Mouse (Mus musculus): ENCODE data around the gene Ferd3l. TPM values are rescaled to one million over a fixed set of nuclear protein-coding genes. Genes with fewer than 3 reads are reported as not detected.
A peak's percentile ranks its signal among the peaks of the same experiment; 100 is the strongest.

The Ferd3l gene
- not detected in 2 replicates for polyA plus RNA-seq (2015; fragmentation: Nextera tagmentation; extraction: Ambion mirVana)

DNA sequence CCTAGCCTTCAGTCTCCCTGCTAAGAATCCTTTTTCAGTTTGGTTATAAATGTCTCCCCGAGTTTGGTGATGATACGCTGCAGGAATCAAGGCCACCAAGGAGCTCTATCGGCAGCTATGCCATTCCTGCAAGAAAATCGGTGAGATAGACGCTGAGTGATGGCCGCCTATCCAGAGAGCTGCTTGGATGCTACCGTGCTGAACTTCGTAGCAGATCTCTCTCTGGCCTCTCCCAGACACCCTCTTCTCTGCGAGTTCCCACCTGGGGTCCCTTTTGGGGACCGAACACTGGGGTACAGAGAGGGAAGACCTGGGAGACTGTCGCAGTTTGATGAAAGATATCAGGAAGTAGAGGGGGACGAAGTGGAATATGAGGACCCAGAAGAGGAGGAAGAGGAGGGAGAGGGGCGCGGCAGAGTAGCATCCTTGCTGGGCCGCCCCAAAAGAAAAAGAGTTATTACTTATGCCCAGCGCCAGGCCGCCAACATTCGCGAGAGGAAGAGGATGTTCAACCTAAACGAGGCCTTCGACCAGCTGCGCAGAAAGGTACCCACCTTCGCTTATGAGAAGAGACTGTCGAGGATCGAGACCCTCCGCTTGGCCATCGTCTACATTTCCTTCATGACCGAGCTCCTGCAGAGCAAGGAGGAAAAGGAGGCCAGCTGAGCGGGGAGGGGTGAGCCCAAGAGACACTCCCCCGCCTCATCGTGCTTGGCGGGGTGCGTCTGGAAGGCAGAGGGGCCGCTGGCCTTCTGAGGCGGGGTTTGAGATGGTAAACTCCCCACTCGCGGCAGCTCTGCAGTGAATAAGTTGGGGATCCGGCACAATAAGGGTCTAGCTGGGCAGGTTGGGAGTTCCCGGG lies at the start of gene Ferd3l:
Ferd3l (plus strand) TSS at position 95 of the 862 bp plus-strand sequence.
- no peaks in the 10 kb centered on the region; the same call in 1 of the 2 replicates for H3K27me3 ChIP-seq (ENCODE audit: control insufficient read depth, insufficient read depth, low read length)
- no peaks in the 10 kb centered on the region for H3K36me3 ChIP-seq (ENCODE audit: control insufficient read depth, insufficient read depth, low read length)
- H3K9ac ChIP-seq (ENCODE audit: low read length): no peak within 1 kb of the TSS
- TF ChIP-seq CTCF (IDR thresholded peaks at IDR 0.05; ENCODE audit: low read depth): no peak
- TF ChIP-seq EP300 (optimal IDR thresholded peaks at IDR 0.05): no peak
- ATAC-seq (ENCODE audit: low FRiP score, low TSS enrichment) (no peak), DNase-seq (ENCODE audit: low spot score) (no peak)
- H3K4me3 ChIP-seq (ENCODE audit: low read depth, low read length): no peak within 1 kb of the TSS
- peak within 1 kb of the TSS; percentile 35 for H3K4me2 ChIP-seq (replicated peaks; ENCODE audit: low read depth)
- H3K9me3 ChIP-seq (ENCODE audit: control insufficient read depth, low read length): no peaks in the 10 kb centered on the region
- H3K4me1 ChIP-seq (replicated peaks; ENCODE audit: control insufficient read depth, insufficient read depth): no peaks in the 10 kb centered on the region
- WGBS: 2% methylated on average over 38 of the region's 39 CpGs
- no peak within 1 kb of the TSS for H3K27ac ChIP-seq (replicated peaks)

DNA sequence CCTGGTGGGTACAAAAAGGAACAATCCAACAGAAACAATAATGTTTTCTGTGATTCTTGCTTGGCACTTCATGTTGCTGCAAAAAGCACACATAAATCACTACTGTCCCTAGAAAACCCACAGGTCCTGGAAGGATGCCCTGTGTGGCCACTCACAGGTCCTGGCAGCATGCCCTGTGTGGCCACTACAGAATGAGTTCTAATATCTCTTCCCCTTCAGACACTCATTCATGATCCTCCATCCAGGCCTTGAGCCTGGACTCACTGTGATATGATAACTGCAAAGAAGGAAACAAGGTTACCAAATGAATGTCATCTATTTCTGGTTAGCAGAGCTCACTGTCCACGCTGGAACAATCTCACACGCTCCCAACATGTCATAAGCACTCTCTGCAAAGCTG lies 34.3 kb upstream of the Ferd3l start:
- no peak overlapping the region for H3K4me2 ChIP-seq (replicated peaks; ENCODE audit: low read depth)
- H3K27me3 ChIP-seq (ENCODE audit: control insufficient read depth, insufficient read depth, low read length): no peaks in the 10 kb centered on the region
- no peaks in the 10 kb centered on the region for H3K4me1 ChIP-seq (replicated peaks; ENCODE audit: control insufficient read depth, insufficient read depth)
- WGBS: 73% methylated on average over 2 of the region's 2 CpGs
- no peaks in the 10 kb centered on the region for H3K9me3 ChIP-seq (ENCODE audit: control insufficient read depth, low read length)
- TF ChIP-seq EP300 (optimal IDR thresholded peaks at IDR 0.05): no peak
- TF ChIP-seq CTCF (IDR thresholded peaks at IDR 0.05; ENCODE audit: low read depth): no peak
- no peak overlapping the region for H3K9ac ChIP-seq (ENCODE audit: low read length)
- H3K4me3 ChIP-seq (ENCODE audit: low read depth, low read length): no peak overlapping the region
- ATAC-seq (ENCODE audit: low FRiP score, low TSS enrichment): no peak
- DNase-seq (ENCODE audit: low spot score): no peak
- H3K27ac ChIP-seq (replicated peaks): no peak overlapping the region
- no peaks in the 10 kb centered on the region for H3K36me3 ChIP-seq (ENCODE audit: control insufficient read depth, insufficient read depth, low read length)

DNA sequence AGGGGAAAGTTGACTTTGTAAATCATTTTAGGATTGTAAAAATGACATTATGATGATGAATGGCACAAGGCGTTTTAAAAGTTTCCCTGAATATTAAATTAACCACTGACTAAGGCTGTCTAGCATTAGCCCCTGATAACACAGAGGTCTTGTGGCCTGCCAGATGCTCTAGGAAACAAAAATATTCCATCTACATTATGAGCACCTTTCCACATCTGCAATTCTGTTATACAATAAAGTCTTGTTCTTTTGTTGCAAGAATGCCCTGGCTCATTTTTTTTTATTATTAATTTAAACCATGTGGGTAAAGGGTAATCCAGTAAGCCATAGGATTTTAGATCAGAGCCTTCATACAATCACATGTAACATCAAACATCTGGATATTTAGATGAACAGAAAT lies 33.6 kb upstream of the Ferd3l start:
- no peak overlapping the region for H3K9ac ChIP-seq (ENCODE audit: low read length)
- no peaks in the 10 kb centered on the region for H3K4me1 ChIP-seq (replicated peaks; ENCODE audit: control insufficient read depth, insufficient read depth)
- H3K4me3 ChIP-seq (ENCODE audit: low read depth, low read length): no peak overlapping the region
- 28% methylated on average over 1 of the region's 1 CpGs for WGBS
- no peaks in the 10 kb centered on the region for H3K27me3 ChIP-seq (ENCODE audit: control insufficient read depth, insufficient read depth, low read length)
- H3K27ac ChIP-seq (replicated peaks): no peak overlapping the region
- no peak for TF ChIP-seq CTCF (IDR thresholded peaks at IDR 0.05; ENCODE audit: low read depth)
- no peak for TF ChIP-seq EP300 (optimal IDR thresholded peaks at IDR 0.05)
- H3K4me2 ChIP-seq (replicated peaks; ENCODE audit: low read depth): no peak overlapping the region
- H3K9me3 ChIP-seq (ENCODE audit: control insufficient read depth, low read length): no peaks in the 10 kb centered on the region
- DNase-seq (ENCODE audit: low spot score) (no peak), ATAC-seq (ENCODE audit: low FRiP score, low TSS enrichment) (no peak)
- H3K36me3 ChIP-seq (ENCODE audit: control insufficient read depth, insufficient read depth, low read length): no peaks in the 10 kb centered on the region

DNA sequence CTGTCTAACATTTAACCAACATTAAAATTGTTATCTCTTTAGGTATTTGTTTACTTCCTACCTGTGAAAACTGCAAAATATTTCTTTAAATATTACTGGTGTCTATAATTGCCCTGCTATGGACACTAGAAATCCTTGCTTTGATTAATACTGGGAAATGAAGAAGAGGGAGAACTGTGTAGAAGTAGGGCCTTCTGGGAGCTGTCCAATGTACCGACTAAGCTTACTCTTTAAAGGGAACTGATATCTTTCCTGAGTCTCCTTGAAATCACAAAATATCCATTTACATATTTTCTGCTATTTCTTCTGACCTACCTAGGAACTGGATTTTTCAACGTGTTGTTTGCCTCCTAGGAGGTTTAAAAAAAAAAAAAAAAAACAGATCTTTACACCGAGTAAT lies 1.5 kb upstream of the Ferd3l start:
- Histone ChIP-seq H3K4me2 (replicated peaks; ENCODE audit: low read depth) (no peak overlapping the region), H3K9me3 (ENCODE audit: control insufficient read depth, low read length) (no peaks in the 10 kb centered on the region), H3K27me3 (ENCODE audit: control insufficient read depth, insufficient read depth, low read length) (no peaks in the 10 kb centered on the region; the same call in 1 of the 2 replicates), H3K27ac (replicated peaks) (no peak overlapping the region), H3K4me1 (replicated peaks; ENCODE audit: control insufficient read depth, insufficient read depth) (no peaks in the 10 kb centered on the region), H3K4me3 (ENCODE audit: low read depth, low read length) (no peak overlapping the region), H3K9ac (ENCODE audit: low read length) (no peak overlapping the region), H3K36me3 (ENCODE audit: control insufficient read depth, insufficient read depth, low read length) (no peaks in the 10 kb centered on the region)
- no peak for DNase-seq (ENCODE audit: low spot score)
- no peak for ATAC-seq (ENCODE audit: low FRiP score, low TSS enrichment)
- TF ChIP-seq EP300 (optimal IDR thresholded peaks at IDR 0.05) (no peak), CTCF (IDR thresholded peaks at IDR 0.05; ENCODE audit: low read depth) (no peak)
- 11% methylated on average over 3 of the region's 3 CpGs for WGBS

DNA sequence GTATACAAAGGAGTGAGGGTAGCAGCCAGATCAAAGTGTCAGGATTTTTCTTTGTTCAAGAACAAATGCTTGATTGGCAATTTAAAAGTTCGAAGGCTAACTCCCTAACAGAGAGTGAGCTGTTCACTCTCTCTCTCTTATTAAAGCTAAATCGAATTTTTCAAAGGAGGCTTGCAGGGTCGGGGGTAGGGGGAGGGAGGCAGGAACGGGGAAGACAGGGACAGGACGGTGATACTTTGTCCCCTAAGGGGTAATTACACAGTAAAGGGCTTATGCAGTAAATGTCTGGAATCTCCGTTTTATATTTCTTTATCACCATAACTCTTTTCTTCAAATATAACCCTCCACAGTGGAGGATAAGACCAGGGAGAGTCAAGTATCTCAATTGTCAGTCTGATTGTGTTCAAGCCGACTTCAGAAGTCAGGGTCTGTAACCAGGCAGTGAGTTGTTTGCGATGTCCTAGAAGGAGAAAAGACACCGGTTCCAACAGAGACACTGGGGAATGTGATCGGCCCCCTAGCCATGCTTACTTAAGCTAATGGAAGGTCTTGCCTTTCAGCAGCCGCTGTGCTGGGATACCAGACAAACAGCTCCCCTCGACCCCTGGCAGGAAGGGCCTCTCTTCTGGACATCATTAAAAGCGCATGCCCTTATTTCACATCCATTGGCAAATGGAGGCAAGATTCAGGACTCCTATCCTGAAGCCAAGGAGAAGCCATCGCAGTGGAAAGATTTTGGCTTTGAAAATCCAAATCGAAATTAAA lies 709 bp upstream of the Ferd3l start:
- Histone ChIP-seq H3K27ac (replicated peaks) (no peak overlapping the region), H3K9ac (ENCODE audit: low read length) (no peak overlapping the region), H3K4me3 (ENCODE audit: low read depth, low read length) (no peak overlapping the region), H3K9me3 (ENCODE audit: control insufficient read depth, low read length) (no peaks in the 10 kb centered on the region), H3K4me2 (replicated peaks; ENCODE audit: low read depth) (no peak overlapping the region), H3K36me3 (ENCODE audit: control insufficient read depth, insufficient read depth, low read length) (no peaks in the 10 kb centered on the region), H3K4me1 (replicated peaks; ENCODE audit: control insufficient read depth, insufficient read depth) (no peaks in the 10 kb centered on the region), H3K27me3 (ENCODE audit: control insufficient read depth, insufficient read depth, low read length) (no peaks in the 10 kb centered on the region; the same call in 1 of the 2 replicates)
- TF ChIP-seq EP300 (optimal IDR thresholded peaks at IDR 0.05): no peak
- TF ChIP-seq CTCF (IDR thresholded peaks at IDR 0.05; ENCODE audit: low read depth): no peak
- DNase-seq (ENCODE audit: low spot score) (no peak), ATAC-seq (ENCODE audit: low FRiP score, low TSS enrichment) (no peak)
- 3% methylated on average over 15 of the region's 15 CpGs for WGBS

All from stomach, postnatal 0 days (tissue).